9 mouse cellular contexts compared by ENCODE assay signal in genomic region chr12:105034130-105034769, GRCm38 (mm10). TPM values are rescaled to one million over a fixed set of nuclear protein-coding genes. Genes with fewer than 3 reads are reported as not detected.
DNase-seq lines count a peak whose midpoint lies in the region; ATAC-seq and TF ChIP-seq lines count a peak whose summit lies in the region.
"Had no signal": no experiment of that assay in that cellular context is flagged by ENCODE, and none has a peak within 500 bp of the region (broad histone marks: within the 10 kb centered on the region; RNA-seq: fewer than 3 reads in every experiment).

No protein-coding gene starts in this region.

- no peaks in the 10 kb centered on the region for H3K9me3 ChIP-seq in forebrain, embryonic 12.5 days
- no peaks in the 10 kb centered on the region for H3K9me3 ChIP-seq in liver, embryonic 11.5 days (ENCODE audit: control insufficient read depth, low read length)

- peak overlapping the region; percentile 68 for H3K4me2 ChIP-seq in forebrain, embryonic 12.5 days
- H3K4me2 ChIP-seq in liver, embryonic 11.5 days = peak overlapping the region; percentile 80

- intact Hi-C loops in left cerebral cortex, adult 2 months (cut with DNase I) = loop anchor here (5.0 kb wide), 1 partner anchor 282 kb away; the partner anchor contains the start of gene Dicer1
- intact Hi-C loops in left cerebral cortex, postnatal 36 days (cut with DNase I) = loop anchor here (10.0 kb wide), 1 partner anchor 279 kb away; the partner anchor contains the start of gene Dicer1
- intact Hi-C loops in gastrocnemius, postnatal 36 days (cut with DNase I) = no loop called here

- TF ChIP-seq CTCF in left cerebral cortex, adult 2 months (IDR thresholded peaks at IDR 0.05) = no peak

- no peak overlapping the region for H3K27ac ChIP-seq in left cerebral cortex, adult 2 months
- no peak overlapping the region for H3K27ac ChIP-seq in forebrain, embryonic 12.5 days
- H3K27ac ChIP-seq in liver, embryonic 11.5 days (ENCODE audit: low read depth, low read length) = peak overlapping the region; percentile 95

- H3K9ac ChIP-seq in forebrain, embryonic 12.5 days = peak overlapping the region; percentile 75
- peak overlapping the region; percentile 98 for H3K9ac ChIP-seq in liver, embryonic 11.5 days (ENCODE audit: low read depth, low read length)

- H3K27me3 ChIP-seq in forebrain, embryonic 12.5 days = no peaks in the 10 kb centered on the region
- no peaks in the 10 kb centered on the region for H3K27me3 ChIP-seq in liver, embryonic 11.5 days (replicated peaks; ENCODE audit: control insufficient read depth, insufficient read depth, low read length)
- H3K27me3 ChIP-seq: Patski had no signal

- 79% methylated on average over 14 of the region's 14 CpGs for WGBS in forebrain, embryonic 12.5 days
- 18% methylated on average over 14 of the region's 14 CpGs for WGBS in liver, embryonic 11.5 days

- ATAC-seq in forebrain, embryonic 12.5 days (ENCODE audit: low FRiP score) = no peak
- peak; percentile 62 for ATAC-seq in liver, embryonic 11.5 days (replicated peaks; ENCODE audit: low FRiP score)
- ATAC-seq: Patski had no signal

- peak overlapping the region; percentile 70; the same call in 1 of the 2 replicates for H3K4me3 ChIP-seq in left cerebral cortex, adult 2 months
- H3K4me3 ChIP-seq in forebrain, embryonic 12.5 days (replicated peaks) = peak overlapping the region; percentile 73
- peak overlapping the region; percentile 97 for H3K4me3 ChIP-seq in liver, embryonic 11.5 days (ENCODE audit: low read depth, low read length)

- DNase-seq in left cerebral cortex, adult 2 months (ENCODE audit: extremely low spot score in 1 of 2, low spot score in 2 of 2) = no peak
- no peak for DNase-seq in left cerebral cortex, postnatal 36 days (ENCODE audit: low spot score in 2 of 2)
- no peak for DNase-seq in liver, embryonic 11.5 days (ENCODE audit: low spot score)
- DNase-seq in spleen, postnatal 36 days (ENCODE audit: low spot score in 2 of 2) = peak; percentile 62 to 77
- no peak for DNase-seq in T-cell, adult 2 months (ENCODE audit: low spot score)
- DNase-seq in adrenal gland, adult 18-20 months (ENCODE audit: low spot score in 2 of 2) = no peak
- no peak for DNase-seq in gastrocnemius, postnatal 36 days

- peaks cover 10% of the 10 kb centered on the region for H3K36me3 ChIP-seq in forebrain, embryonic 12.5 days (replicated peaks)
- H3K36me3 ChIP-seq in liver, embryonic 11.5 days (ENCODE audit: control insufficient read depth, insufficient read depth, low read length) = peaks cover 21% of the 10 kb centered on the region

- peaks cover 42% of the 10 kb centered on the region for H3K4me1 ChIP-seq in forebrain, embryonic 12.5 days
- peaks cover 54% of the 10 kb centered on the region for H3K4me1 ChIP-seq in liver, embryonic 11.5 days (replicated peaks; ENCODE audit: control insufficient read depth, insufficient read depth, low read length)

RNA-seq across cellular contexts. Expression of gene Glrx5, which starts 1.8 kb away (rescaled TPM):
- 10 to 100 TPM; 46.0 to 50.2 TPM for total RNA-seq in left cerebral cortex, adult 2 months (2021)
- total RNA-seq in left cerebral cortex, postnatal 36 days (2021) = 10 to 100 TPM; 41.1 to 51.5 TPM
- polyA plus RNA-seq in forebrain, embryonic 12.5 days (2016; fragmentation: Nextera tagmentation; extraction: Ambion mirVana) = 158 and 173 TPM in 2 replicates
- 610 and 611 TPM in 2 replicates for polyA plus RNA-seq in liver, embryonic 11.5 days (2014; fragmentation: Nextera tagmentation; extraction: Ambion mirVana)
- 100 to 1,000 TPM; 115 to 227 TPM for total RNA-seq in adrenal gland, adult 18-20 months (2021)
- total RNA-seq in gastrocnemius, postnatal 36 days (2021) = 10 to 100 TPM; 57.9 to 61.2 TPM

RNA-seq across cellular contexts. Expression of gene Syne3, which starts 24.6 kb away (rescaled TPM):
- total RNA-seq in left cerebral cortex, adult 2 months (2021) = 1 to 10 TPM; 1.7 to 1.9 TPM
- total RNA-seq in left cerebral cortex, postnatal 36 days (2021) = 1 to 10 TPM; 1.0 to 2.1 TPM
- 0.13 and 0.14 TPM in 2 replicates for polyA plus RNA-seq in forebrain, embryonic 12.5 days (2016; fragmentation: Nextera tagmentation; extraction: Ambion mirVana)
- 1.4 and 1.8 TPM in 2 replicates for polyA plus RNA-seq in liver, embryonic 11.5 days (2014; fragmentation: Nextera tagmentation; extraction: Ambion mirVana)
- total RNA-seq in adrenal gland, adult 18-20 months (2021) = 10 to 100 TPM in 1 of 2 experiments, 1 to 10 TPM in 1; 9.3 to 11.4 TPM
- 1 to 10 TPM; 3.1 to 3.8 TPM for total RNA-seq in gastrocnemius, postnatal 36 days (2021)

Comparison
In these comparisons a context has a peak if more than half of its experiments do, and no peak if none do; other contexts are left out.
1. DNase-seq: peak in spleen, postnatal 36 days (2 of 2); none in left cerebral cortex, adult 2 months (0 of 2), left cerebral cortex, postnatal 36 days (0 of 2), liver, embryonic 11.5 days (single experiment), T-cell, adult 2 months (single experiment), adrenal gland, adult 18-20 months (0 of 2) and gastrocnemius, postnatal 36 days (0 of 2).
2. Peak in every context shown above with its lines, with median percentiles within 50 percentile points of each other: H3K4me3 ChIP-seq.